Mouse (Mus musculus) erythroblast, embryonic 14.5 days (primary cell): ENCODE results near the gene Mcoln2.

Experiments
- GATA1 ChIP-seq: IDR thresholded peaks from 2 replicates; pipeline ENCODE4 v1.6.1; 2012; ENCODE audit warnings: low read length, inconsistent platforms, mixed read lengths
- TAL1 ChIP-seq: IDR thresholded peaks from 3 replicates; pipeline ENCODE4 v1.6.1; 2012; ENCODE audit warnings: low read length, inconsistent platforms, mixed read lengths

DNA sequence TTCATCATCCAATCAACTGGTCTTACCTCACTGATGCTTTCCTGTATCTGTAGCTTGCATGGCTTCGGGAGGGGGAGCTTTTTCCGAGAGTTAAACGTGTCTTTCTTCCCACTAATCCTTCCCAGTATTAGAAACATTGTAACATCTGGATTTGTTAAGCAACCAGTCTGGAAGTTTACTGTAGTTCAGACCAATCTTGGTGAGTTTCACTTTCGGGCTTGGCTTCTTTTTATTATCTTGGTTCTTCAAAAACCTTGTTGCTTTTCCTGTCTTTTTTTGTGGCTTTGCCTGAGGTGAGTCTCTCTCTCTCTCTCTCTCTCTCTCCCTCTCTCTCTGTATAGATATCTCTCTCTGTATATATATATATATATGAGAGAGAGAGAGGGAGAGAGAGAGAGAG, 8.4 kb downstream of the Mcoln2 start:
- TF ChIP-seq GATA1 (no peak), TAL1 (no peak)
